Mouse (Mus musculus) intestine, embryonic 14.5 days (tissue): ENCODE results near the gene Atp13a5. TPM values are rescaled to one million over a fixed set of nuclear protein-coding genes. Genes with fewer than 3 reads are reported as not detected.

Source experiments
- ATAC-seq: fragments of 200-750 bp; cut with Nextera tagmentation; replicated peaks from 2 replicates; pipeline ENCODE4 v1.8.0; 2017; ENCODE audit warnings: low read depth, moderate number of reproducible peaks, moderate TSS enrichment, moderate library complexity; ENCODE audit not compliant: low FRiP score, low TSS enrichment
- DNase-seq: peaks from one replicate; pipeline ENCODE4 v3.0.0-alpha.2; 2018; ENCODE audit warnings: low spot score
- H3K27ac ChIP-seq: fragments of 300-500 bp; sonication (generic); 2 replicates; pipeline ENCODE4 v1.5.1; 2014; ENCODE audit warnings: low read depth, mild to moderate bottlenecking, control low read depth
- H3K27me3 ChIP-seq: fragments of 300-500 bp; sonication (generic); replicated peaks from 2 replicates; pipeline ENCODE4 v1.6.1; 2014; ENCODE audit warnings: low read length, control low read depth; ENCODE audit not compliant: control insufficient read depth, insufficient read depth
- H3K36me3 ChIP-seq: fragments of 300-500 bp; sonication (generic); 2 replicates; pipeline ENCODE4 v1.6.1; 2014; ENCODE audit warnings: low read length, control low read depth; ENCODE audit not compliant: control insufficient read depth, insufficient read depth
- H3K4me1 ChIP-seq: fragments of 300-500 bp; sonication (generic); replicated peaks from 2 replicates; pipeline ENCODE4 v1.6.1; 2014; ENCODE audit warnings: low read length, control low read depth, mixed read lengths; ENCODE audit not compliant: control insufficient read depth, insufficient read depth
- H3K4me2 ChIP-seq: fragments of 300-500 bp; sonication (generic); 2 replicates; pipeline ENCODE4 v1.6.1; 2014; ENCODE audit warnings: low read length
- H3K4me3 ChIP-seq: fragments of 300-500 bp; sonication (generic); 2 replicates; pipeline ENCODE4 v1.5.1; 2014; ENCODE audit warnings: low read depth, low read length, control low read depth, mixed read lengths
- H3K9ac ChIP-seq: fragments of 300-500 bp; sonication (generic); 2 replicates; pipeline ENCODE4 v1.6.1; 2014; ENCODE audit warnings: mild to moderate bottlenecking, low read length
- H3K9me3 ChIP-seq: fragments of 300-500 bp; sonication (generic); 2 replicates; pipeline ENCODE4 v1.6.1; 2016; ENCODE audit warnings: low read length, control low read depth; ENCODE audit not compliant: control insufficient read depth
- WGBS: fragments of 180-500 bp; shearing (Covaris S2); extraction: QIAGEN DNeasy Blood & Tissue Kit; methylation state at CpG from one replicate; pipeline ENCODE4 v1.1.7; 2014; 5-methylcytosine and 5-hydroxymethylcytosine counted together
- polyA plus RNA-seq: library from polyadenylated mRNA; unstranded; fragments of >200 nt; fragmentation: Nextera tagmentation; extraction: Ambion mirVana; gene quantifications from 2 replicates; pipeline ENCODE4 v1.2.1, GENCODE M21; 2014

Atp13a5 gene
- polyA plus RNA-seq, 1 experiment from 2014 or later: not detected

DNA sequence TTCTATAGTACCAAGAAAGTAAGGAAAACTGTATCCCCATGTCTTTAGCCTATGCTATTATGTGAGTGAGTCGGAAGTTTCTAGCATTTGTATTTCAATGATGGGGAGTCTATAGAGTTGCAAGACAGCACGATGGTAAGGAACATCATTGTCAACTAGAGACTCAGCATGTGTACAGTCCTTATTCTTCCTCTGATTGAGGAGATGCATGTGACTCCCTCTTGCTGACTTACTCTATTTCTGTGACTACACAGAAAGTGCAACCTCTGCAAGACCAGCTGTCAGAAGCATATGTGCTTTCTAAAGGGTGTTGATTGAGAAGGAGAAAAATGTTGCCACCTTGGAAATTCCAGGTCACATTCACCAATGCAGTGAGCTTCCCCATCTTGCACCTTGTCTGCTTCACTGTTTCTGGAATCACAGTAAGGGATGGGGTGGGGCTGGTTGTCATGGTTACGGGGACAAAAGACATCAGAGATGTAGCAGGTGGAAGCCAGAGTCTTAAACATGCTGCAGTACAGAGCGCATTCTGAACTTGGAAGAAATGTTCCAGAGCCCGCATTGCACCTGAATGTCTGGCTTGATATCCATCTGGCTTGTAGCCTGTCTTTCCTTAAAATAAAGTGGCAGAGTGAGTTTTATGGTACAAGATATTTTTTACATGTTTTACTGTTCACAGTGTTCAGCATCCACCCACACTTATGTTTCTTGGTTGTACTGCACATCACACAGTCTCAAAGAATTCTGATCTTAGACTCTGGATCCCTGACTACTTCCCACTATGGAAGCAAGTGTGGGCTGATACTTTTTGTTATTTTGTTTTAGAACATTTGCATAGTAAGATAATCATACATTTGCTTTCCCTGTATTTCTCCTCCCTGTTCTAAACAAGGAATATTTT, 161.9 kb downstream of the Atp13a5 start:
- 77% methylated on average over 5 of the region's 5 CpGs for WGBS

DNA sequence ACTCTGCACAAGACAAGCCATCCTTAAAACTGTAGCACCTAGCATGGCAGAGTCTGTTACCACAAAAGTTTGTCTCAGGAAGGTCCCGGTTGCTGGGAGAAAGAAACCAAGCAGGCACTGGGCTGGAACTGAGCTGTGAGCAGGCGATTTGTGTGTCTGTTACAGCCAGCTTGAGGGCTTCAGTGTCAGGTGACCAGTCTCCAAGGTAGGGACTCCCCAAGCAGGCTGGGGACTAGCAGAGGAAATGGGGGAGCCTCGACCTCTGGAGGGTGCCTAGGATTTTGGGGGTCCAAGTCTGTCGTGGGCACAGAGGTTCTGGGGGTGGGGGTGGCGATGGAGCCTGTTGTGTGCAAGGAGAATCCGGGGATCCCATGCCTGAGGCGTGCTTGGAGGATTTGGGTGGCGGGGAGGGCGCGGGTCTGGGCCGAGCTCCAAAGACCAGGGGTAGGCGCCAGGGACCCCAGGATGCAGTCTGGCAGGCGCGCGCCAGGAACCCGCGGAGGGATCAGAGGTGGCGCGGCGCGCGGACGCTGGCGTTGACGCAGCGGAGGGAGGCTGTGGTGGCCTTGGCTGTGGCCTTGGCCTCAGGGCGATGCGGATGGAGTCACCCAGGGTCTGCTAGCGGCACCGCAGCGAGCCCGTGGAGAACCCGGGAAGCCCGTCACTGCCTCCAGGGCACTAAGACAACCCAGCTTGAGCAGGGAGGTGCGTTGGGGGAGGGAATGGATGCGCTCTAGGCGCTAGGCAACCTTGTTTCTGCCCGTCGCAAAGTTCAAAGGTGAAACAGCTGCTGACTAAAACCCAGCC, 168.7 kb downstream of the Atp13a5 start, which contains the start of gene Hrasls:
Hrasls (plus strand) TSS at position 91 of the 807 bp plus-strand sequence.
- H3K9ac ChIP-seq: peak within 1 kb of the TSS; percentile 34; the same call in 1 of the 2 replicates
- 2% methylated on average over 39 of the region's 39 CpGs for WGBS
- H3K27ac ChIP-seq: no peak within 1 kb of the TSS
- no peaks in the 10 kb centered on the region for H3K4me1 ChIP-seq
- H3K4me2 ChIP-seq: peak within 1 kb of the TSS; percentile 77
- H3K27me3 ChIP-seq: peaks cover 25% of the 10 kb centered on the region
- H3K9me3 ChIP-seq: no peaks in the 10 kb centered on the region
- H3K36me3 ChIP-seq: no peaks in the 10 kb centered on the region
- ATAC-seq: peak; percentile 55
- peak; percentile 74 for DNase-seq
- peak within 1 kb of the TSS; percentile 38 for H3K4me3 ChIP-seq

More for the DNA sequence above, 161.9 kb downstream of the Atp13a5 start:
- no peak for ATAC-seq
- H3K36me3 ChIP-seq: no peaks in the 10 kb centered on the region
- H3K4me1 ChIP-seq: no peaks in the 10 kb centered on the region
- no peak overlapping the region for H3K4me2 ChIP-seq
- H3K27ac ChIP-seq: no peak overlapping the region
- no peak for DNase-seq
- no peaks in the 10 kb centered on the region for H3K9me3 ChIP-seq
- no peak overlapping the region for H3K9ac ChIP-seq
- no peak overlapping the region for H3K4me3 ChIP-seq
- H3K27me3 ChIP-seq: 0 out of 2 replicates have a peak, but pooled peaks cover under 1% of the 10 kb centered on the region

DNA sequence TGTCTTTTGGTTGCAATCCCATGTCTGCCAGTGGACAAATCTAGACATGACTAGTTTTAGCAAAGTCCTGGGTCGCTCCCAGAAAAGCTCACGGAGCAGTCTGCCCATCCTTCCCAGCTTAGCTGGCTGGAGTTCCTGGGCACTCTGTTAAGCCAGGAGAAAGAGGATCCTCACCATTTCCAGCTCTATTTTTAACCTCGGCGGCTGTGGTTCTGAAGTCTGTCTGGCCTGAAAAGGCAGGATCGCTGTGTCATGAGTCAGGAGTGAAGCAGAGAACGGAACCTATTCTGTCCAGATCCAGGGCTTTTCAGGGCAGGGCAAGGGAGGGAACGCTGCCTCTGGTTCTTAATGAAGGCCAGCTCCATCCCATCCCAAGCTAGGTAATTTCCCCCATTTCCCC, 169.7 kb downstream of the Atp13a5 start:
- ATAC-seq (no peak), DNase-seq (no peak)
- Histone ChIP-seq H3K27ac (no peak overlapping the region), H3K9ac (no peak overlapping the region), H3K4me1 (no peaks in the 10 kb centered on the region), H3K27me3 (peaks cover 25% of the 10 kb centered on the region), H3K4me3 (no peak overlapping the region), H3K4me2 (no peak overlapping the region), H3K36me3 (no peaks in the 10 kb centered on the region), H3K9me3 (no peaks in the 10 kb centered on the region)
- WGBS: 71% methylated on average over 7 of the region's 7 CpGs

DNA sequence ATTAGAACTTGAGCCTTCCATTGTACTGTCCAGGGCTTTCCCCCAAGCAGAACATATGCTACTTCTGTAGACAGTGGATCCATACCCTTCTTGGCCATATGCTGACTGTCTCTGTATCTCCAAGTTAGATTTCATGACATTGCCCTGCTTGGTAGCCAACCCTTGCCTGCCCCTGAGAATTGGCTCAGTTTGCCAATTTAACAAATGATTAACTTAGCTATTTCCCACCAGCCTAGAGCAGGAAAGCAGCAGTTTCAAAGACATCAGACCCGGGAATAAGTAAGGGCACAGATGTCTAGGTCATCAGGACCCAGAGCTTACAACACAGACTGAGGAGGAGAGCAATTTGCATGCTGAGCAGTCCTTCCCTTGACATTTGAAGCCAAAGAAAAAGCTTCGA, 173.0 kb downstream of the Atp13a5 start:
- Histone ChIP-seq H3K4me3 (no peak overlapping the region), H3K4me2 (no peak overlapping the region), H3K9me3 (no peaks in the 10 kb centered on the region), H3K36me3 (no peaks in the 10 kb centered on the region), H3K9ac (no peak overlapping the region), H3K27ac (no peak overlapping the region), H3K4me1 (no peaks in the 10 kb centered on the region), H3K27me3 (peaks cover 16% of the 10 kb centered on the region)
- 37% methylated on average over 2 of the region's 2 CpGs for WGBS
- DNase-seq (no peak), ATAC-seq (no peak)

DNA sequence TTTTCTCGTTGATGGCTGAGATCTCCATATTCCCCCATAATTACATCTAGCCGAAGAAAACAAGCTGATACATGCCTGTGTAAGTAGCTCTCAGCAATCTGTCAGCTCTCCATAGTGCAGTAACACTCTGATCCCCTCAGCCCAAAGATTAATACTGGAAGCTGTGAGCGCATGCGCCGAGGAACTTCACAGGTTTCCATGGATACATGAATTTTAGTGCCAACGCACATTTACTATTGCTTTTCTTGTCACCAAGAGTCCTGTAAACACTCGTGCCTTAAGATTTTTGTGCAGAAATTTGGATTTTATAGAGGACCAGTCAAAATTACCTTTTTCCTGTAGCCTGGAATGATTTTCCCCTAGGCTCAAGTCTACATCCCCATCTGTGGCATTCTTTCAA, 173.7 kb downstream of the Atp13a5 start:
- WGBS: 77% methylated on average over 7 of the region's 7 CpGs
- DNase-seq (no peak), ATAC-seq (no peak)
- no peaks in the 10 kb centered on the region for H3K4me1 ChIP-seq
- no peak overlapping the region for H3K4me3 ChIP-seq
- H3K4me2 ChIP-seq: no peak overlapping the region
- peaks cover 11% of the 10 kb centered on the region for H3K27me3 ChIP-seq
- H3K9me3 ChIP-seq: no peaks in the 10 kb centered on the region
- no peaks in the 10 kb centered on the region for H3K36me3 ChIP-seq
- H3K9ac ChIP-seq: no peak overlapping the region
- H3K27ac ChIP-seq: no peak overlapping the region

DNA sequence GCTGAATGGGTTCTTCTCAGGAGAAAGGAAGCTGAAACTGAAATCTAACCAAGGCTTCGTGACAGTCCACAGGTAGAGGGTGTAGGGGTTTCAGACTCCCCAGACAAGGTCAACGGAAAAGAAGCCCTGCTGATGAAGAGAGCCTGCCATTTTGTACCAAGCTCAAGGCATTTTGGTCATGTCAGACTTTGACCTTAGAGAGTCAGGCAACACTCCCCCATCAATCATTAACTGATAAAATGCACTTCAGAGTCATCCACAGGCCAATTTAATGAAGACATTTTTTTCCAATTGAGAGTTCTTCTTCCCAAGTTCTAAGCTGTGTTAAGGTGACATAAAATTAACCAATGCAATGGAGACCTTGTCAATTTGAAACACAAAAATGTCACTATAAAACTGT, 177.4 kb downstream of the Atp13a5 start:
- no peak overlapping the region for H3K4me2 ChIP-seq
- DNase-seq (no peak), ATAC-seq (no peak)
- no peaks in the 10 kb centered on the region for H3K27me3 ChIP-seq
- H3K4me3 ChIP-seq: no peak overlapping the region
- no peaks in the 10 kb centered on the region for H3K9me3 ChIP-seq
- no peak overlapping the region for H3K9ac ChIP-seq
- H3K4me1 ChIP-seq: peaks cover 15% of the 10 kb centered on the region
- no peaks in the 10 kb centered on the region for H3K36me3 ChIP-seq
- WGBS: 79% methylated on average over 2 of the region's 2 CpGs
- H3K27ac ChIP-seq: no peak overlapping the region

DNA sequence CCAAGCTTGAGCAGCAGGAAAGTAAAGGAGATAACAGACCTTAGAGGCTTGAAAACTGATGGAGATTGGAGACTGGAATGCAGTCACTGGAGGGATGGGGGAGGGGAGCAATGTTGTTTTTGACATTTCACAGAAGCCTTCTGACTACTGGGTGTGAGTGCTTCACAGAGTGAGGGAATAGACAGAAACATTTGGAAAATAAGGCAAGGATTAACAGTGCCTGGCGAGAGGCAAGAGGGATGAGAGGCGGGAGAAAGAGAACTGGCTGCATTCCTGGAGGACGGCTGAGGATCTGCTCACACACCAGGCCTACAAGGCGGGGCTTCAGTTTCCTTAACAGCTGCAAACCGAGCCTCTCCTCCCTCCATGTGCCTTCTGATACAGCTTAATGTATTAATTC, 180.1 kb downstream of the Atp13a5 start:
- Histone ChIP-seq H3K27ac (0 out of 2 replicates have a peak overlapping the region, but pooled peaks have one; percentile 9), H3K4me3 (no peak overlapping the region), H3K4me1 (peaks cover 15% of the 10 kb centered on the region), H3K4me2 (no peak overlapping the region), H3K9ac (no peak overlapping the region), H3K36me3 (no peaks in the 10 kb centered on the region), H3K9me3 (no peaks in the 10 kb centered on the region), H3K27me3 (no peaks in the 10 kb centered on the region)
- peak; percentile 61 for DNase-seq
- 4% methylated on average over 5 of the region's 5 CpGs for WGBS
- ATAC-seq: peak; percentile 77

DNA sequence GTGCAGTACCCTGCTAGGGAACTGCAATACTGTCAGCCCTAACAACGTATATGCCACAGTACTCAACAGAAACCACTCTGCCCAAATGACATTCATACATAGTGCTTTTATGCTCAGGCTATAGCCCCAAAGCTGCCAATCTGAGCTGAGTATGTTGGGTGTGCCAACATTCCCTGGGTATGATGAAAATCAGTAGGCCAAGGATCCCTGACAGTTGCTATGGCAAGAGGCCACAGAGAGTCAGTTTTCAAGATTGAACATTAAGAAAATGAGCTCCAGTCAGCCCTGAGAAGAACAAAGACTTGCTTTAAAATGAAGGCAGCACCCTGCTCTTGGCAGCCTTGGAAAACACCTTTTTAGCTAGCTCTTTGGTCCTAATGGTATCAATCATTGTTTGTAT, 183.4 kb downstream of the Atp13a5 start:
- H3K4me2 ChIP-seq: no peak overlapping the region
- no peaks in the 10 kb centered on the region for H3K9me3 ChIP-seq
- H3K4me3 ChIP-seq: no peak overlapping the region
- 80% methylated on average over 1 of the region's 1 CpGs for WGBS
- H3K27ac ChIP-seq: no peak overlapping the region
- no peak overlapping the region for H3K9ac ChIP-seq
- H3K4me1 ChIP-seq: peaks cover 15% of the 10 kb centered on the region
- no peak for ATAC-seq
- H3K36me3 ChIP-seq: no peaks in the 10 kb centered on the region
- no peaks in the 10 kb centered on the region for H3K27me3 ChIP-seq
- DNase-seq: no peak
